Mouse (Mus musculus): ENCODE measurements around the gene Ovol3.

Ovol3 gene

DNA sequence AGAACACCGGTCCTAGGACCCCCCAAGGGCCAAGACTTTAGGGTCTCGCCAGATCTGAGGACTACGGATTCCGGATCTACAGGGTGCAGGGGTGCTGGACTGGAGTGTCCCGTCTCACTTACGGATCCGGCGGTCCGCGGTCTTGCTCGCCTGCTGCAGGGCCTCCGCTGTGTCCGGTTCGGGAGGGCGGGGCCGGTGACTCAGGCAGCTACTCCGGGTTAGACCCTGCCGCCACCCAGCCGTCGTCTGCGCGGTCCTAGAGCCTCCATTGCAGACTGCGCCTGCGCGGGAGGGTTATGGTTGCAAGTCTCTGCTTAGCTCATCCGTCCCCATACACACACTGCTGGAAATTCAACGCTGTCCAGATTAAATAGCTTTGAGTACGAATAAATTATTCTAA lies 40.6 kb downstream of the Ovol3 start:
- DNase-seq (ENCODE audit: extremely low spot score, low spot score) = peak; percentile 97

DNA sequence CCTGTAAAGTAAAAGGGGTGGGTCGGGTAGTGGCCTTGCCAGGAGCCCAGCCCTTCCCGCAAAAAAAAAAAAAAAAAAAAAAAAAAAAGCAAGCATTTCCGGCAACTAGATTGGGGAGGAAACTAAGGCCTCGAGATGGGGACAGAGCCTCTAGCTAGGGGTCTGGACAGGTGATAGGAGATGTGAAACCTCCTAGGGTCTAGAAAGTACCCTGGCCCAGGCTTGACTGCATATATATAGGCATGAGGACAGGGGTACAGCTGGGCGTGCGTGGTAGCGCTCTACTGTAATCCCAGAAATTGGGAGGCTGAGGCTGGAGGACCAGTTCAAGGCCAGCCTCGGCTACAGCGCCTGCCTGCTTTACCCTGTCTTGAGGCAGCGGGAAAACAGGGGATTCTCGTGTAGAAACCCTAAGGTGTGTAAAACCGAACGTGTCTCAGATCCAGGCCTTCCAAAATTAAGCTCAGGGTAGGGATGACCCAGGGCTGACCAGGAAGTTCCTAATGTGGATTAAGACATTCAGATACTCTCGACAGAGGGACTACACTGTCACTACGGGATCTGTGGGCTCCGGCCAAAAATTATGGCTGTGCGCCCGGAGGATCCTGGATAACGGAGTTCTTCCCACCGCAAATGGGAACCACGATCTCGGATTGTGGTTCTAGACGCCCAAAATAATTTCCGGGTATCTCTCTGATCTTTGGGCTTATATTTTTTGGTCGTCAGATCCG lies 41.3 kb downstream of the Ovol3 start:
- peak; percentile 45 for DNase-seq (ENCODE audit: extremely low spot score, low spot score)

- DNase-seq (ENCODE audit: extremely low spot score, low spot score) = peak; percentile 85
These were observed 41.9 kb downstream of the Ovol3 start for GRCm38 (mm10) chr7:30193581-30194100.

- no peak for DNase-seq (ENCODE audit: extremely low spot score, low spot score)
These were observed 42.5 kb downstream of the Ovol3 start for GRCm38 (mm10) chr7:30193013-30193412.

GRCm38 (mm10) chr7:30192088-30192487 lies 43.4 kb downstream of the Ovol3 start:
- no peak for DNase-seq (ENCODE audit: extremely low spot score, low spot score)

DNA sequence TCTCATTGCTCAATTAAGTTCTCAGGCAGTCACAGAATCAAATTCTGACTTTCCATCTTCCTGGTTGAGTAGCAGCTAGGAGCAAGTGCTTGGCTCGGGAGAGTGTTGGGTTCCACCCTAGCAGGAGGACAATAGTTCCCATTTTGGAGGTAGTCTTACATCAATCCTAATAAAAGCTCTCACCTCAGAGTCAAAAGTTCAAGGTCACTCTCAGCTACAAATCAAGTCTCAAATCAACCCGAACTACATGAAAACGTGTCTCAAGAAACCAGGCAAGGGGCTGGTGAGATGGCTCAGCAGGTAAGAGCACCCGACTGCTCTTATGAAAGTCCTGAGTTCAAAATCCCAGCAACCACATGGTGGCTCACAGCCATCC lies 46.4 kb downstream of the Ovol3 start:
- DNase-seq (ENCODE audit: extremely low spot score, low spot score) = no peak

DNA sequence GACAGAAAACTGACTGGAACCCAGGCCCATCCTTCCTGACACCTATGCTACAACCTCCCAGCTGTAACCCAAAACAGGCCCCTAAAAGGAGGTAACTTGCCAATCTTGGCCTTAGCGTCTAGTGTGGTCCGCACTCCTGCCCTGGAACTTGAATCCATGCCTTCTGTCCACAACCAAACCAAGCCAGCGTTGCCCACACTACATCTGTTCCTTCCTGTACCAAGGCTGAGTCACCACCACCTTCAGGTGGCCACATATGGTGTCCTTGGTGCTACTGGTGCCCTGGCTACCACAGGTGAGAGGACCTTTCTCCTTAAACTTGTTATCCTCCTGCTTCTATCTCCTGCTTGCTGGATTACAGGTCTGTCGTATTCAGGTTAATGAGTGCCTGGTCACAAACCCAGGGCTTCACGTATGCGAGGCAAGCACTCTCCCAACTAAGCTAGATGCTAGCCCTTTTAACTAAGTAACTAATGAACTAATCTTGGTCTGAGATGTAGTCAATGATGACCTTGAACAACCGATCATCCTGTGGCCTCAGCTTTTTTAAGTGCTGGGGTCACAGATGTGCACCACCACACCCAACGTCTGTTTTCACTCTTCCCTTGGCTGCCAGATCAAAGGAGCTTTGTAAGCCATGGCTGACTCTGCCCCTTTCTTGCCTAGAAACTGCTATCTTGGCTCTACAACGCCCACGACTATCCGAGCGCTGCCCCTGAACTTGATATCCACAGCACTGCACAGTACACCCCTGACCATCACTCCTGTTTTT lies 47.0 kb downstream of the Ovol3 start:
- DNase-seq (ENCODE audit: extremely low spot score, low spot score) = no peak

- DNase-seq (ENCODE audit: extremely low spot score, low spot score) = no peak
These were observed 50.7 kb downstream of the Ovol3 start for GRCm38 (mm10) chr7:30184641-30185348.

- peak; percentile 67 for DNase-seq (ENCODE audit: extremely low spot score, low spot score)
These were observed 51.6 kb downstream of the Ovol3 start, which contains the start of gene Cox7a1 for GRCm38 (mm10) chr7:30183879-30184289. TSS of gene Cox7a1 (plus strand) at chr7:30184144.

Data from neural tube, embryonic 10.5 days (tissue).